Mouse (Mus musculus) frontal cortex, postnatal 36 days (tissue): ENCODE data around the gene Ccs.
"Not testable (repeated sequence)": the region's sequence is repeated elsewhere in the genome, so short reads cannot be mapped to it uniquely, and the experiment has no call there.

Source experiments
- DNase-seq, 2 experiments: peaks; one replicate each; pipeline ENCODE4 v3.0.0; 2022; ENCODE audit warnings: low spot score in 2 of 2

Ccs gene

DNA sequence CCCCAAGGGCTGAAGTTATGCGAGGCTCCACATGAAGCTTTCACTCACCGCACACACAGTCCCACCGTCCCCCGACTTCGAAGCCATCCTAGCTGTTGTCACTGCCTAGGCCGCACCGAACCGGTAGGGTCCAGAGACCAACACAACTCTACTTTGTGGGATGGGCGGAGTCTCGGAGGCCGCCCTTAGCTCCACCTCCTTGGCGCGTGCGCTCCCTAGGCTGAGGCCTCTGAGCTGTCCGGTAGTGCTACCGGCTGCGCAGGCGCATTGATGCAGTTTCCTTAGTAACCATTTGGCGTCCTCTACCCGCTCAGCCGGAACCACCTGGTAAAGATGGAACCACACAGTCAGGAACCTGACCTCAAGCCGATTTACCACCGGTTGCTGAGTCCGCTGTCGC is at the start of gene Ccs, which contains the start of gene Ccdc87:
Gene Ccs, minus strand, starts transcription at position 184 of the 400 bp plus-strand sequence.
Gene Ccdc87, plus strand, starts transcription at position 218 of the 400 bp plus-strand sequence.
- DNase-seq, result peak; percentile 94 to 98

DNA sequence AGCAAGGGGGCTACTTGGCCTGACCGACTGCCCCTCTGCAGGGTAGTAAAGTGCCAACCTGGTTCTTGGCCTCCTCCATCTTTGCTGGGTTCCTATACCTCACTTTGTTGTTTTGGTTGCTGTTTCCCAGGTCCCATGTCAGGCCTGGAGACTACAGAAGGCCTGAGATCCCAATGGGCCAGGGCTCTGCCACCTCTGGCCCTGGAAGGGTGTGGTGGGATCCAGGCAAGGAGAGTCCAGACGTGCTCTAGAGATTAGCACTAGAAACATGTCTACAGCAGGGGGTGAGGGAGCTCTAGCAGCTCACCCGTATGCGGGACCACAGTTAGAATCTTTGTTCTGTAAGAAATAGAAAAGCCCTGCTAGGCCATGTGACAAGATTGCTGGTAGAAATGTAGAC is 44.8 kb upstream of the Ccs start:
- no peak for DNase-seq

DNA sequence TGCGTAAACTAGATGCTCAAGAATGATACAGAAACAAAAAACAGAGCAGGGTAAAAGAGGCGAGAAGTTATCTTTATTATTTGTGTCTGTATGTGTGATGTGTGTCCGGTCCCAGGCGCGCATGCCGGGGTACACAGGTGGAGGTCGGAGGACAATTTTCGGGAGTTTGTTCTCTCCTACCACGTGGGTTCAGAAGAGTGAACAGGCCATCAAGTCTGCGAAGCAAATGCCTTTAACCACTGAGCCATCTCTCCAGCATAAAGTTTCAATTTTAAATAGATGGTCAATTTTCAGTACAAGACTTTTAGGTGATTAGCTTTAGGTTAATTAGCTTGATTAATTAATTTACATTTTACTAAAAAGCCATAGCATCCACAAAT is 40.2 kb upstream of the Ccs start:
- no peak for DNase-seq

DNA sequence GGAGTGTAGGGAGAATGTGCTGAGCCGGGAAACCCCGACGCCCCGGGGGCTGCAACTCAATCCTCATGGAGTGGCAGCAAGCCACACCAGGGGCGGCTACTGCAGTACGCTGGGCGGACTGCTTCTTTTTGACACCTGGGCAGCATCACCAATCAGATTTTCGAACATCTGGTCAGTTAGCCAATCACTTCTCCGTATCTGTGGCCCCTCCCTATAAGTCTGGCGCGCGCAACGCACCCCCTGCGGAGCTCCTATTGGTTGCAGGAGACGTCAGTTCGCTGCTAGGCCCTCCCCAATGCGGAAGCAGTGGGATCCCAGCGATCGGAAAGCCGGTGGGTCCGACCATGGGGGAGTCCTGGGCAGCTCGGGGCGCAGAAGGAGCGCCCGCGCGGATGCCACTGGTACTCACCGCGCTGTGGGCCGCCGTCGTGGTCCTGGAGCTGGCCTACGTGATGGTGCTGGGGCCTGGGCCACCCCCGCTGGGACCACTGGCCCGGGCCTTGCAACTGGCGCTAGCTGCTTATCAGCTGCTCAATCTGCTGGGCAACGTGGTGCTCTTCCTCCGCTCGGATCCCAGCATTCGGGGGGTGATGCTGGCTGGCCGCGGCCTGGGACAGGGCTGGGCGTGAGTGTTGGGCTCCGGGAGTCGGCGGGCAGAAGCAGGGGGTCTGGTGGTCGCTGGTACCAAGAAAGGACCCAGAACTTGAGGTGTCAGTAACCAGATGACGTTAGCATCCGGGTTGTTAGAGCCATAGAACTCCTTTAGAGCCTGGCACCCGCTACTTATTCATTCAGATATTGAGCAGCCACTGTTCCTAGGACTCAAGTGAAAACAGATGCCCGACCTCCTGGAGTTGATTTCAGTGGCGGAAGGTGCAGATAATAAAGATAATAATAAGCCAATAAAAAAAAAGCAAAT is 39.5 kb upstream of the Ccs start, which contains the start of gene Zdhhc24:
Gene Zdhhc24, plus strand, starts transcription at position 264 of the 919 bp plus-strand sequence.
- DNase-seq, result peak; percentile 97 to 98

DNA sequence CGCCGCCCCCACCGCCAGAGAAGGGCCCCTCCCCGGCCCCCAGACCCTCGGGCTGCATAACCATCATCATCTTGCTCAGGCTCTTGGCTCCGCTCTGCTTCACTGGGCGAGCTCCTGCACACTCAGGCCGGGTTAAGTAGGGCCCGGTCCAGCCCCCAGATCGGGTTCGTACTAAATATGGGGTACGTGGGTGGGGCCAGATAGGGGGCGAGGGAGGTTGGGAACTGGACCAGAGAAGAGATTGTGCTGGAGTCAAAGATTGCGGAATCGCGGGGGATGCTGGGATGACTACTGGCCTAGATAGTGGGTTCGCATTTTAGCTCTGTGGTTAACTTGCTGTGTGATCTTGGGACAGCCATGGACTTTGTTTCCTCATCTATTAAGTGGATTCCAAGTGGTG is 38.7 kb upstream of the Ccs start, which contains the start of gene Actn3:
Gene Actn3, minus strand, starts transcription at position 125 of the 400 bp plus-strand sequence.
- DNase-seq, result no peak

DNA sequence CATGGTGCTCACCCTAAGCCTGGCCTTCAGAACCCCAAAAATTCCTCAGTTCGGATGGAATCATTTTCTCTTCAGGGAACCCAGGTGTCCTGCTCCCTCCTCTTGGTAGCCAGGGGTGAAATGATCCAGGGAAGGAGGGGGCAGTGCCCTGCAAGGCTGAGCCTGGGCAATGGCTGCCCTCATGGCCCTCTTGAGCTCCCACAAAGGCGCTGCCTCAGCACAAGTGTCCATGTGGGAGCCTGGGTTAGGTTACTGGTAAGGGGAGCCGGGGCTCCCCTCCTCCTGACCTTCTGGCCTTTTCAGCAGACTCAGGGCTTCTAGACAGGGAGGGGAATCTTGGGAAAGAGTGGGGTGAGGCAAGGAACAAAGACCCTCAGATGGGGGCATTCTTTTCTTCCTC is 37.6 kb upstream of the Ccs start:
- no peak for DNase-seq

DNA sequence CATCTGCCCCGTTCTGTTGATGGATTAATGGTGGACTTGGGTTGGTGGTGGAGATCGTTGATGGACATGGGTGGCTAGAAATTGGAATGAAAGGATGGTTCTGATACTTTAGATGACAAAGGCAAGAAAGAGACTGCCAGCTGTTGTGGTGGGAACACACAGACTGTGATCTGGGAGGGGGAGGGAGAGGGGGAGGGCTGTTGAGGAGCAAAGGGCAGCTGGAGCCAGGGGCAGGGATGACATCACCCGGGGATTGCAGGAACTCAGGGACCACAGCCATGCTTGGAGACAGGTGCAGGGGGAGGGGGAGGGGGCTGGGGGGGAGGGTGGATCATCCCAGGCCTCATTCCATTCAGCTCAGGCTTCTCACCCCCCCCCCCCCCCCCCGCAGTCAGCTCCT is 37.1 kb upstream of the Ccs start:
- no peak for DNase-seq

DNA sequence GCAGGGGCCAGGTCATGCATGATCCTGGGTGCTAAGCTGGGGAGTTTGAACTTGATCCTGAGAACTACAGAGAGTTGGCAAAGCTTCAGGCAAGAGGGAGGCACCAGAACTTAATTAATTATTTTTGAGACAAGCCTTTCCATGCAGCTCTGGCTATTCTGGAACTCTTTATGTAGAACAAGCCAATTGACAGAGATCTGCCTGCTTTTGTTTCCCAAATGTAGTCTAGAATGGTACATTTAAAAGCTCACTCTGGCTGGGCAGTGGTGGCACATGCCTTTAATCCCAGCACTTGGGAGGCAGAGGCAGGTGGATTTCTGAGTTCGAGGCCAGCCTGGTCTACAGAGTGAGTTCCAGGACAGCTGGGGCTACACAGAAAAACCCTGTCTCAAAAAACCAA is 35.5 kb upstream of the Ccs start:
- DNase-seq, result not testable (repeated sequence)

DNA sequence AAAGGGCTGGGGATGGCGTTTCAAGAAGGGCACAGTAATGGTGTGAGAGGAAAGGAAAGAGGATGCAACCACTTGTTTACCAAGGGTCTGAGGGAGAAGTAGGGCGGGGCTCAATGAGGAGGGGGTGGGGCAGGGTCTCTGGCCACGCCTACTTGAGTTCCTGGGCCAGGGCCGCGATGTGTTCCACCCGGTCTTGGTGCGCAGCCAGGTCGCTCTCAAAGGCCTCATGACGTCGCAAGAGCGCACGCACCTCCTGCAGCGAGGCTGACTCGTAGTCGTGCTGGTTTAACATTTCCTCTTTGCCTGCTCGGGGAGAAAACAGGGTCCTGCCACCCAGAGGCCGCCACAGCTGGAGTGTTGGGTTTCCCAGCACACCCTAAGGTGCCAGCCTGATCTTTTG is 26.0 kb upstream of the Ccs start:
- no peak for DNase-seq

DNA sequence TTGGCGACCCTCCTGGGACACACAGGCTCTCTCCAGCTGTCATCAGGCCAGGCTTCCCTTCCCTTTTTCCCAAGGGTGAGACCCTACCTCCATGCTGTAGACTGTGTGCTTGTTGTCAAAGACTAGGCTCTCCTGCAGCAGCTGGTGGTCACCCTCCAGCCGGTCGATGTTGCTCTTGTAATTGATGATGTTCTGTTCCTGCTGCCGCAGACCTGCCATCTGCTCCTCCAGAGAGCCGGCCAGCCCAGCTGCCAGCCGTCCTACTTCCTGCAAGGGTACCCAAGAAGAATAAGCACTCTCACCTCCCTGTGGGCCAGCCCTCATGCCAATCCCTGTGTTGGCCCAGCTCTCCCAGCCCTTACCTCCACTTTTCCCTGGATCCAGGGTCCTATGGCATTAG is 23.9 kb upstream of the Ccs start:
- DNase-seq, result no peak

DNA sequence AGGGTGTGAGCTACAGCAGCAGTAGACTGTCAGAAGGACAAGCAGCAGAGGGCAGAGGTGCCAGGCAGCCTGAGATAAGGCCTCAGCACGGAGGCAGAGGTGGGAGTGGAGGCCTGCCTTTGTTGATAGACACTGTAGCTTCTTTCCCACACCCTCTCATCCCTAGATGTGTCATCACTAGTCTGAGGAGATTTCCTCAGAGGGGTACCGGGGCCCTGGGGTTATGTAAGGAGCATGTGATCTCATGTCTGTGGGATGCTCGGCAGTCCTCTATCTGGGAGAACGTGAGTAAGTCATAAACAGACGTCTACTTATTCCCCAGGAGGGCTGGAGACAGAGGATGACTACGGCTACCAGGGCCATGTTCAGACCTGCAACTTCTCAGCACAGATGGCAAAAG is 19.9 kb upstream of the Ccs start:
- DNase-seq, result no peak

DNA sequence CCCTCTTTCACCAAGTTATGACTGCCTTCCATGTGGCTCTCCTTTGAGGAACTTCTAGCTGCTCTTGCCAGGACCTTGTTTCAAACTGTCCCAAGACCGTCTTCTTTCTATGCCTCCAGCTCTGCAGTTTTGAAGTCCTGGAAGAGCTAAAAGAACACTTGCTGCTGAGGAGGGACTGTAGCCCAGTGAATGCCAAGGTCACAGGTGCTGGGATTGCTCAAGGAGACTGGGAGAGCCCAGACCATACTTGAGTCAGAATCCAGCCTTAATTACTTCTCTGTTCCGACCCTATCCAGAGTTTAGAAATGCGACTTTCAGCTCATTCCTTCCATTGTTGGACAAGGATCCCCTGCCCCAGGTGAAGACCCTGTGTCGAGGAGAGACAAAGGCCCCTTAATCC is 16.8 kb upstream of the Ccs start:
- no peak for DNase-seq

DNA sequence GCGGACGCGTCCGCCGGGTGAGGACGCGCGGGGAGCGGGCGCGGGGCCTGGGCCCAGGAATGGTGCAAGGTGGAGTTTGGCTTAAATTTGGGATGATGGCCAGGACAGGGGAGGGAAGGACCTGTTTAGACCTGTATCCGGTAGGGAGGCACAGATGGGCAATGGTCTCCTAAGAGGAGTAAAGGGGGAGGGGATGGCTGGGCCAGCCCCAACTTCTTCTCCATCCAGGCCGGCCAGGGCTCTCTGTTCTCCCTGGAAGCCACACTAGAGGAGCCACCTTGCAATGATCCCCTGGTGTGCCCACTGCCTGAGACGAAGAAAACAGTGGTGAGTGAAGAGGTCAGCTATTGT is 16.3 kb upstream of the Ccs start:
- no peak for DNase-seq

DNA sequence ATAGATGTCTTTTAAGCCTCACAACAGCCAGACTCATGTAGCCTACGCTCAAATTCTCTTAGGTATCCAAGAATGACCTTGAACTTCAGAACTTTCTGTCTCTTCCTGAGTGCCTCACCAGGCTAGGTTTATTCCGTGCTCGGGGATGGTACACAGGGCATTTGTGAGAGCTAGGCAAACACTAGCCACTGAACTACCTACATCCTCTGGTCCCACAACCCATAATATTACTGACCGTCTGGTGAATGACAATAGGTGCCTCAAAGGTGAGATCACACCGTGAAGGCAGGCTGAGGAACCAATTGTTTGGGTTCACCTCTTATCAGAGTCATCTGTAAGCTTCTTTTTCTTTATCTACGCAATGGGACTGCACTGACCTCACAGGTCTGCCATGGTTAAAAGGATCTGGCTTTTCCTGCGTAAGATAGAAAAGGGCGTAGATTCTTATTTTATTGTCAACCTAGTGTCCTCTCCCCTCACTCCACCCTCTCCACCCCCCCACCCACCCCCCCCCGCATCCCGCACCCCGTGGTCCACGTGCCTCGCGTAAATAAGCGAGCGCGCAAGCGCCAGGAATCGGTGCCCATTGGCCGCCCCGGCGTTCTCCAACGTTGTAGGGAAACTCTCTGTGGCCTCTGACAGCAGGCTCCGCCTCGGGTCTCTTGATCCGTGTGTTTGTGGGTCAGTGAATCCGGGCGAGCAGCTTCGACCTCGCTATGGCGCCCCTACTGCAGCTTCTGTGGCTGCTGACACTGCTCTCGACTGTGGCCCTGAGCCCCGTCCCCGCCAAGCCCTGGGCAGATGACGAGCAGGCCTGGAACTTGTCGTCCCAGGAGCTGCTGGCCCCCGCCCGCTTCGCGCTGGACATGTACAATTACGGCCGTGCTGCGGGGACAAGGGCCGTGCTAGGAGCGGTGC is 15.7 kb upstream of the Ccs start, which contains the start of gene Ctsf:
Gene Ctsf, plus strand, starts transcription at position 579 of the 918 bp plus-strand sequence.
- DNase-seq, result peak; percentile 88 to 92

DNA sequence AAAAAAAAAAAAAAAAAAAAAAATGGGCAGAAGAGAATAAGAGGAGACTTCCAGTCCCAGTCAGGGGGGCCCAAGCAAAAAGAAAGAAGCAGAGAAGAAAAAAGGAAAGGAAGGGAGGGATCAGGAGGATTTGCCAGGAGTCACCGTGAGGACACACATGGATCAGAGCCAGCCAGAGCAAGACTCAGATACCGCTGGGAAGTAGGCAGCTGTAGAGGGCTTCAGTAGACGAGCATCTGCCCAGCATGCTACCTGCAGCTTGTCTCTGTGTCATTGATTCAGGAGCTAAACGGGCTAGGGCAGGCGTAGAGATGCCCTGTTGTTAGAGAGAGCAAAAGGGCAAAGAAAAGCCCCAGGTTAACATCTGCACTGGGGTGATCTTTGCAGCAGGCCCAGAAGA is 11.1 kb upstream of the Ccs start:
- no peak for DNase-seq

DNA sequence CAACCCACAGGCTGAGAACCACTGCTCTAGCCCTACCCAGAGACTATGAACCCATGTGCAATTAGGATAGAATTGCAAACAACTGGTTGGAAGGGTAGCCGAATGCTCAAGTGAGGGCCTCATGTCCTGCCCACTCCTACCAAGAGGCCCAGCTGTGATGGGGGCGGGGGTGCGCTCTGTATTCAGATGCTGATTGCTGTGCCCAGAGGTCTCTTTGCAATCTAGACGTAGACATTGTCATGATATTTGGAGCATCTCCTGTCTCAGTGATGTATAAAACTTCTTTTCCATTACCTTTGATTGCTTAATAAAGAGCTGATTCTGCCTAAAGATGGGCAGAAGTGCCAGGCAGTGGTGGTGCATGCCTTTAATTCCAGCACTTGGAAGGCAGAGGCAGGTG is 10.7 kb upstream of the Ccs start:
- no peak for DNase-seq

DNA sequence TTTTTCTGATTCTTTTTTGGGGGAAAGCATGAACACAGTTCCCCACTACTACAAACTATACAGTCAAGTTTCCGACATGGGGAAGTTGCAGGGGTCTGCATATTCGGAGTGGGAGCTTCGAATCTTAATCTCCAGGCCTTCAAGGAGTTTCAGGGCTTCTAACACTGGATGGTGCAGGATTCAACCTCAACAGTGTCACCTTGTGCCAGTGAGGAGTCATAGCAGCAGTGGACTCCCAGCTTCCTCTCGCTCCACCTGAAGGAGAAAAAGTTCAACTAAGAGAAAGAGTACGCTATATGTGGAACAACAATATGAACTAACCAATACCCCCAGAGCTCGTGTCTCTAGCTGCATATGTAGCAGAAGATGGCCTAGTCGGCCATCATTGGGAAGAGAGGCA is 8.4 kb upstream of the Ccs start:
- peak in 1 of 2 experiments; percentile 19 for DNase-seq

DNA sequence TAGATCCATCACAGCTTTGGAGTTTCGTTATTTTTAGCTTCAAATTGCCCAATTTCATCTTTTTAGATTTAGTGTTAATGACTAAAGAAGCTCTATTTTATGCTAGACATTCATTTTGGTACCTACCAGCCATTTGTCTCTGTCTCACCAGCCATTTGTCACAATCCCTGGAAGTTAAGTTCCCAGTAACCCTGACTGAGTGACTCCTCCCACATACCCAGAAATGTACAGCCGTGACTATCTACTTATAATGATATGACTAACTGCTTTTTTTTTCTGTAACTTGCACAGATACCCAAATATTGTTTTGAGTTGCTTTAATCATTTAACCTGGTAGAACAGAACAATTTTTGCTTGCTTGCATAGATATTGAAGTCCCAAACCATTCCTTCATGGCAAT is 6.7 kb upstream of the Ccs start:
- no peak for DNase-seq

DNA sequence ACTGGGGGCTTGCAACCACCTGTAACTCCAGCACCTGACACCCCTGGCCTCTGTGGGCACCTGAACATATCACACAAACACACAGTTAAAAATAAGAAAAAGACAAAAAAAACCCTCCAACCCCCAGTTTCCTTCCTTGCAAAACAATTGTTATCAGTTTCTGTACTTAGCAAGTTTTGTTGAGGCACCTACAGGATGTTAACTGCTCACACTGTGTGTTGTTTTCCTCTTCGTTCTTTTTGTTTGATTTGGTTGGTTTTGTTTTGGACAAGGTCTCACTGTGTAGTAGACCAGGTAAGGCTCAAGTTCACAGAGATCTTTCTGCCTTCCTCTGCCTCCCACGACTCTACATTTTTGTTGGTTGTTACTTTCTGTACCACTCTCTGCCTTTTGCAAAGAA is 3.5 kb upstream of the Ccs start:
- DNase-seq, result no peak

DNA sequence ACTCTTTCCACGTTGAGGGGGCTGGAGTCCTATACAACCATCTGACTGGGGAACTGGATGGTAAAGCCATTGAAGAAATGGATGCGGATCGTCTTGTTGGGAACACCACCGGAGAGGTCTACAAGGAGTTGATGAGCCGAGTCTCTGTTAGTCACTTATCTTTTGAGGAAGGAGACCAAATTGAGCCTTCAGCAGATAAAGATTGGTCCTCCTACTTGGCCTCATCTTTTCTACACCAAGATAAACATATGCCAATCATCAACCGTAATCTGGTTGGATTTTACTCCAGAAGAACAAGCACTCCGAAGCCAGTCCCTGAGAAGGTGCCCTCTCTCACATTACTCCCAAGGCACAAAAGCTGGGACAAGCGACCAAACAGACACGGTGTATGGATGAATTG is 1.7 kb upstream of the Ccs start:
- DNase-seq, result no peak

DNA sequence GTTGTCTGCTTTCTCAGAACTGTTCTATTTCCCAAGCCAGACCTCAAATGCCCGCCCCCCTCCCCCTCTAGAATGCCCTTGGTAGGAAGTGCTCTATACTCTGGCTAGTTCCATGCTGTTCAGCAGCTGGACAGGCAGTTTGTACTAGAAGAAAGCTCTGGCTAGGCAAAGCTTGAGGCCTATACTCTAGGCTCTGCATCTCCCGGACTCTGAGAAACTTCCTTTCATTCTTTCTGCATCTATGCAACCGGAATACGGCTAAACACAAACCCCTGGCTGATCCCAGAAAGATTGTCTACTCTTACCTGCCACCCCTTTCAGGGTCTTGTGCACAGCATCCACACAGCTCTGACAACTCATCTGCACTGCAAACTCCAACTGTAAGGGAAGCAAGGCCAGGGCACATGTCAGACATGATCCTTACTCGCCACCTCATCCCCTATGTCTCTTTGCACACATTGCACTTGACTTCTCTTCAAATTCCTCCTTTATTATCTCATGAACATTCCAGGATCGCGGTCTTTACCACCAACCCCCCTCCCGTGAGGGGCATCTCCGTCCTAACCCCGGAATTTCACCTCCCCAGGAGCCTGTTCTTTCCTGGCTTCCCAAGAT is 499 bp downstream of the Ccs start:
- DNase-seq, result no peak

DNA sequence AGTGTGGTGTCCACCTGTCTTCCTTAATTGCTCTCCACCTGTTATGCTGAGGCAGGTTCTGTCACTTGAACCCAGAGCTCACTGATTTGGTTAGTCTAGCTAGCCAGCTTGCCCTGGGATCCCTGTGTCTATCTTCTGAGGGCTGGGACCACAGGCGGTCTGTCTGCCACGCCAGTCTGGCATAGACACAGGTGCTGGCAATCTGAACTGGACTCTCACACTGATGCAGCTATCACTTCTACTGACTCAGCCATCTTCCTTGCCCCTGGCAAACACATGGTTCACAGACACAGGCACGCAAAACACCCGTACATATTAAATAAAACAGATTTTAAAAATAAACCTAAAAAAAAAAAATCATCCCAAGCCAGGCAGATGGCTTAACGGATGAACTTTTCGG is 2.1 kb downstream of the Ccs start:
- no peak for DNase-seq
